Mouse (Mus musculus) thymus, postnatal 25 days (tissue): ENCODE measurements around the gene Camta1.

Experiments used
- DNase-seq: peaks from one replicate; pipeline ENCODE4 v3.0.0; 2022

The Camta1 gene

DNA sequence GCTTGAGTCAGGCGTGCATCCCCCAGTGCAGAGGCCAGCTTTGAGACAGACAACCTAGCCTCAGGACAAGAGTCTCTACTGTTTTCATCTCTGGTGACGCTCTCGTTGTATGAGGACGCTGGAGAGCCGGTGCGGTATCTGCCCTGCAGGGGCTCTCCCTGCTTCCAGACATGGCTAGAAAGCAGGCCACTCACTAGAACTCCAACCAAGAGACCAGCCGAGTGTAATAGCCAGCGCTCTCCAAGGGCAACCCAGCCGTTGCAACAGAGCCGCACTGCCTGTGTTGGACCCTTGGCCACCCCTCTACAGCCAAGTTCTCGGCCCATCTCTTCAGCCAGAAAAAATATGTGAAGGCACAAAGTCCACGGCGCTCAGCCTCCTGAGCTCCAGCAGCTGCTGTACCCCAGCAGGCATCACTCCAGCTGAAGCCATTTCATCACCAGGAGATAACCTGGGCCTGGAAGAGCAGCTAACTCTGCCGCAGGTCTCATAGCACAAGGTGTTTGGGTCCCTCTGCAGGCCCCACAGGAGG lies 443.3 kb downstream of the Camta1 start:
- DNase-seq, result no peak

DNA sequence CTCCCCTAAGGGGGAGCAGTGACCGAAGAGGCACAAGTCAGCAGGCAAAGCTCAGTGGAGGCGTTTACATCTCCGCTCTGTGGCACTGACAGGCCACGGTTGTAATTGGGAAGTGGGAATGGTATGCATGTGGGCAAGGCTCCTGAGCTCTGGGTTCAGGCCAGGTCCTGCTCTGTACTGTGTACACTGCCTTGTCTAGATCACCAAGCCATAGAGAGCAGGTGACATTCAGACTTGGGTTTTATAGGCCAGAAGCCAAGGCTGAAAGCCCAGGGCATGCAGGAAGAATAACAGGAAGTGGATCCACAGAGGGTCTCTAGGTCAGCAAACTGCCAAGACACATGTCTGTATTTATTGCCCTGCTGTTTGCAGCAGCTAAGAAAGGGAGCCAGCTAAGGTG lies 445.9 kb downstream of the Camta1 start:
- DNase-seq, result no peak

DNA sequence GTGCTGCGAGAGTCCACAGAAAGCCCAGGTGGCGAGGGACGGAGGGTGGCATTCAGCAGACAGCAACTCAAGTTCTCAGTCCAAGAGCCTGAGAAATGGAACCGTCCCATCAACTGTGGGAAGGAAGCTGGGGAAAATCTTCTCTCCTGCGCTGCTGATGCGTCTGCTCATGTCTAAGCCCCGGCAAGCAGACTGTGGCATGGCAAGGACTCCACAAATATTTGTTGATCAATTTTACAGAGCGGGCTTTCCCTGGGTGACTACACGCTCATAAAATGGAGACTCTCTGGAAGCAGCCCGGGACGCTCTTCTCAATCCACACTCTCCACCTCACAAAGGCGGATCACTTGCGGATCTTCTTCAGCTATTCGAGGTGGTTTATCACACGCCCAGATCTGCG lies 446.3 kb downstream of the Camta1 start:
- no peak for DNase-seq

DNA sequence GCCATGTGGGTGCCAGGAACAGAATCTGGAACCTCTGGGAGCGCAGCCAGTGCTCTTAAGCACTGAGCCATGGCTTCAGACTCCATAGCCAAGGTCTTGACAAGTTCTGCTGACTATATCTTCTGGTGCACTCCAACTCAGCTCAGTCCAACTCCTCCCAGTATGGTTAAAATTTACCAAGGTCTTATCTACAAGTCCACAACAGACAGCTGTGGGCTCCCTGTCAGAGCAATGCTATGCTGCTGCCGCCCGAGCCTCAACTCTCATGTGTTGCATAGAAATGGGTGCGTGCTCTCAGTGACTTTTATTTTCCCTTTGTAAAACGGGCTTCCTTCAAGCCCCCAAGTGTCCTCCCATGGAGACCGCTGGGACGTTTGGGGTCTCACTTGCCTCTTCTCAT lies 446.7 kb downstream of the Camta1 start:
- DNase-seq, result no peak

GRCm38 (mm10) chr4:151411641-151412061 lies 450.0 kb downstream of the Camta1 start:
- no peak for DNase-seq

DNA sequence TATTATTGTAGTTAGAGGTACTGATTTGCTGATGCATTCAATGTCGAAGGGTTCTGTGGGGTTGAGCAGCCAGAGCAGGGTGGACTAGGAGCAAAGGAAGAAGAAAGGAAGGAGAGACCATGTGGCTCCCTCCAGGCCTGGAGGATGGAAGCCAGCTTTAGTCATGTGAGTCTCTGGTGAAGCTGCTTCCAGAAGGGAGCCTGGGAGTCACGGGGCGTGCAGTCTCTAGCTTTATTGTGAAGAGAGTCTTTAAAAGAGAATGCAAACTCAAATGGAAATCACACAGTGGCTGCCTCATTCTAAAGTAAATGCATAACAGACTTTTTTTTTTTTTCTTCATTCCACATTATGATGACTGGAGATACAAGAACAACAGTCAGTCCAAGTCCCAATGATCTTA lies 450.7 kb downstream of the Camta1 start:
- no peak for DNase-seq

GRCm38 (mm10) chr4:151409291-151409690 lies 452.4 kb downstream of the Camta1 start:
- DNase-seq, result no peak

- no peak for DNase-seq
These were observed 452.9 kb downstream of the Camta1 start for GRCm38 (mm10) chr4:151408811-151409210.

DNA sequence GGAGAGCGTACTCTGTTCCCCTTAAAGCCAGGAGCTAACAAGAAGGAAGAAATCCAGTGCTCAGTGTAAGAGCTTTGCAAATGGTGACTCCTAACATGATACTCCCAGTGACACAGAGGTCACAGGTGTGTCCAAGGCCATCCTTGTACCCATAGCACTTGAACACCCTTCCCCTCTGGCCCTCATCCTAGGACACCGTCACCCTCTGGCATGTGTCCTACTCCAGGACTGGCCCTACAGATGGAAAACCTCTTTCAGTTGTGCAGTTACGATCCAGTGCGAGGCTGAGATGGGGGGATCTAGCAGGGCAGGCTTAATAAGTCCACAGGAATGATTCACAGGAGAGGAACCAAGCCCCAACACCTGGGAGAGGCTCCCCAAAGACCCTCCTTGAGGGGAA lies 453.4 kb downstream of the Camta1 start:
- no peak for DNase-seq

DNA sequence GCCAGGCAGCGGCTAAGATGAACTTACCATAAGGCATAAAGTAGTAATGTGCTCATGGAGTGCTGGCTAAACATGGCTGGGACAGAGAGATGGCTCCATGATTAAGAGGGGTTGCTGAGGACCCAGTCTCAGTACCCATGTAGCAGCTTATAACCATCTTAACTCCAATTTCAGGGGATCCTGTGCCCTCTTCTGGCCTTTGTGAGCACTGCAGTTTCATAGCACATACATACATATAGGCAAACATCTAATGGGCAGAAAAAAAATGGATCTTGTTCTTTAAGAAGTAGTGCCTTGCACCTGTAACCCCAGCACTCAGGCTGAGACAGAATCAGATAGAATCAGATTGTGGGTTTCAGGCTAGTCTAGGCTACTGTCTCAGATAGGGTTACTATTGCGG lies 454.5 kb downstream of the Camta1 start:
- no peak for DNase-seq

GRCm38 (mm10) chr4:151404581-151405256 lies 457.0 kb downstream of the Camta1 start:
- DNase-seq, result no peak

DNA sequence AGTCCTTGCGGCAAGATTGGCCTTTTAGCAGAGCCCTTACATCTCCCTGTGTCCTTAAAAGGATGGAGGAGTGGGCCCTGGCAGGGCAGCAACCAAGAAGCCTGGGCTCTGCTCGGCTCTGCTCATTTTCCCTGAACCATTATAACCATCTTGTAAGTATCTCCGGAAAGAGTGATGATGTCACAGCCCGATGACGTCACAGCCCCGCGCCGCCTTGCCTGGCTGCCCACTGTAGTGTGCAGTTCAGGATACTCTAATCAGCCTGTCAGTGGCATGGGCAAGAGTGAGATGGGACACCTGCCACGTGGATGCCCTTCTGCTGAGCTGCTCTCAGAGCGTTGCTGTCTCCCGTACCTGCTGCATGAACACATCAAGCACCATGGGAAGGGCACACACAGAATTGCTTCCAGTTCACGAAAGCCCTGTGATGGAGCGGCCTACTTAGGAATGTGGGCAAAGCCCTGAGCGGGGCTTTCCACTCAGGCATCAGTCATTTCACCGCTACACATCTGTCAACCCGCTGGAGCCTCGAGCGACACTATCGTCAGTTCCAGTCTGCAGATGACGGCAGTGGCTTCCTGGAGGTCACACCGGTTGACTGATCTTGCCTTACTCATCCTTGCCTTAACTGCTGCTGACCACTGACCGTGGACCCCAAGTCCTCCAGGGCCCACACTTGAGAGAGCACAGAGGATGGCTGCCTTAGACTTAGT lies 459.8 kb downstream of the Camta1 start:
- DNase-seq, result no peak

DNA sequence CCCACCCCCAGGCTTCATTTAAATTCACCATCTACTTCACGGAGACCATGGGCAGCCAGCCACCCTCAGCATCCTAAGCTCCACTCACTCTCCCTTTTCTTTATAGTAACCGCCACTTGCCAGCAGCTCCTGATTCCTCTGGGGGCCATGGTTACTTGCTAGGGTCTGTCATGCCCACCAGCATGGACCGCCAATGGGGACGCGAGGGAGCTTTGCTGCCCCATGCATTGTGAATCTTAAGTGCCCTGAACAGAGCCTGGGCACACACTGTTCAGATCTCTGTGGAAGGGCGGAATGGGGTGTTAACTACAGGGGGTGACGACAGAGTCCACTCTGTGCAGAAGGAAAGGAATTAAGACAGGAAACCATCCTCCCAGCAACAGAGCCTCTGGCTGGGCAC lies 465.1 kb downstream of the Camta1 start:
- DNase-seq, result no peak

DNA sequence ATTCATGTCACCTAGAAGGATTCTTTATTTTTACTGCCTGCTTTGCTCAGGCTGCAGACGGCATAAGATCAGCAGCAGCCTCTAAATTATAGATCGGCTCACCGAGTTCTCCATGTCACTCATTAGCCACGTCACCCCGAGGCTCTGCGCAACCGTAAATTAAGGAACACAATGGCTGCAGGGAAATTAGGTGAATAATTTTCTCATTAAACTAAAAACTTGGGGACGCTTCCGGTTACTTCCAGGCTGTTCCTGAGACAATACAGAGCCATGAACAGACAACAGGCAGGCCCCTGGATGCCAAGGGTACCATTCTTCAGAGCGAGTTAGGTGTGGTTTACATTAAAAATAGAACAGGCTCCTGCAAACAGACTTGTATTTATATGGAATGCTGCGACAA lies 472.3 kb downstream of the Camta1 start:
- no peak for DNase-seq

DNA sequence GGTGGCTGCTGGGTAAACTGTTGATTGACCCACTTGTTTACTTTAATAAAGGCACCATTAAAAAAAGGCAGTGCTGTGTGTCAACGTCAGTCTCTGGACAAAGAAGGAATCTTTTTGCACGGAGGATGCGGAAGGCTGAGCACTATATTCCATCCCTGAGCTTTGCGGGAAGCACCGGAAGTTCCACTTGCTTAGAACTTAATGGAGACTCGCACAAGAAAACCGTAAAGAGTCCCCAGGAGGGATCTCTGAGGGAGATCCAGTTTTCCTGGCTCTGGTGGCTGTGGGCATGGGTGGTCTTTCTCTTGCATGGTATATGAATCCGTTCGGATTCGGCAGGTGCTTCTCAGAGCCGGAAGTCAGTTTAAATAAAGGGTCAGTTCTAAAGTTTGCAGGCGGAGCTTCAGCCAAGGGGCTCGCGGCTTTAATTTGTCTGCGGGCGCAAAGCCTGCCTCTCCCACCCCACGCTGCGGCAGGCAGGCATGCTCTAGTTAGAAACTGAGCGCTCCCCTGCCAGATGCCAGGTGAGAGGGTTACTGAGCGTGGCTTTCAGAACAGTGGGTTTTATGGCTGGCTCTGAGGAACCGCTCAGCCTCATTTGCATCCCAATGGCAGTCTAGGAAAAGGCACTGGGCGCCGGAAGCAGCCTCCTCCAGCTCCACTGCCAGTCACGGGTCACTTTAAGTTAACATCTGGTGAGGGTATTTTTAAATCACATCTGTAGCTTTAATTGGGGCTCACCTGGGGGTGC lies 474.8 kb downstream of the Camta1 start:
- no peak for DNase-seq

- DNase-seq, result no peak
These were observed 475.5 kb downstream of the Camta1 start for GRCm38 (mm10) chr4:151385985-151386700.

DNA sequence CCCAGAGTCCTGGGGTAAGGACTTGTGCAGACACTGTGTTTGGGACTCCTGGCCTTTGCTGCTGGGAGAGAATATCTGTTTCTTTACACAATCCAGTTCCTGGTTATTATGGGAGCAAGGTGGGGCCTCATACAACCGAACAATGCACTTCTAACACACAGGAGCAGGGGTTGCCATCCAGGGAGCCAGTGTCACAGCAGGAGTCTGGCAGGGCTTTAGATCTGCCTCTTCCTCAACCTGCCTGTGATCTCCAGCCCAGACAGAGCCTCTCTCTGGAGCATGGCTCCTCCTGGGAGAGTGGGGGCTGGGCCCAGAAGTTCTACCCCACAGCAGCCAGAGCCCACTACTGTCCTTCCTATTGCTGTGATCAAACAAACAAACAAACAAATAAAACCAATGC lies 483.9 kb downstream of the Camta1 start:
- no peak for DNase-seq

GRCm38 (mm10) chr4:151376234-151376633 lies 485.4 kb downstream of the Camta1 start:
- DNase-seq, result no peak

GRCm38 (mm10) chr4:151372855-151373566 lies 488.7 kb downstream of the Camta1 start:
- DNase-seq, result no peak

- DNase-seq, result no peak
These were observed 494.6 kb downstream of the Camta1 start for GRCm38 (mm10) chr4:151366941-151367545.

- no peak for DNase-seq
These were observed 500.6 kb downstream of the Camta1 start for GRCm38 (mm10) chr4:151360976-151361673.
